Mouse (Mus musculus): ENCODE measurements at regions not wholly inside any gene's neighbourhood (a gene's known extent, or its start where the extent isn't known, plus 50 kb on each side); places are given as distances from the start of the nearest gene placed in this dataset.

DNA sequence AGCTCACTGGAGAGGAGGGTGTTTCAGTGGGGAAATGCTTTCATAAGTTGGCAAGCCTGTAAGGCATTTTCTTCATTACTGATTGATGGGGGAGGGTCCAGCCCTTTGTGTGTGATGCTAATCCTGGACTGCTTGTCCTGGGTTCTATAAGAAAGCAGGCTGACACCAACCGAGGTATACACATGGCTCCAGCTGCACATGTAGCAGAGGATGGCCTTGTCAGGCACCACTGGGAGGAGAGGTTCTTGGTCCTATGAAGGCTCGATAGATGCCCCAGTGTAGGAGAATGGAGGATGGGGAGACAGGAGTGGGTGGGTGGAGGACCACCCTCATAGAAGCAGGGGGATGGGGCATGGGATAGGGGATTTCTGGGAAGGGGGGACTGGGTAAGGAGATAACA, 151.0 kb downstream of the Fam173b start:
- no peak overlapping the region for H3K4me2 ChIP-seq
- H3K9me3 ChIP-seq (replicated peaks) = no peaks in the 10 kb centered on the region
- H3K4me3 ChIP-seq (replicated peaks) = no peak overlapping the region
- no peaks in the 10 kb centered on the region for H3K27me3 ChIP-seq
- H3K4me1 ChIP-seq = no peaks in the 10 kb centered on the region
- ATAC-seq (replicated peaks; ENCODE audit: low FRiP score) = no peak
- WGBS = 66% methylated on average over 2 of the region's 2 CpGs
- no peak overlapping the region for H3K9ac ChIP-seq
- H3K36me3 ChIP-seq = no peaks in the 10 kb centered on the region
- no peak overlapping the region for H3K27ac ChIP-seq

DNA sequence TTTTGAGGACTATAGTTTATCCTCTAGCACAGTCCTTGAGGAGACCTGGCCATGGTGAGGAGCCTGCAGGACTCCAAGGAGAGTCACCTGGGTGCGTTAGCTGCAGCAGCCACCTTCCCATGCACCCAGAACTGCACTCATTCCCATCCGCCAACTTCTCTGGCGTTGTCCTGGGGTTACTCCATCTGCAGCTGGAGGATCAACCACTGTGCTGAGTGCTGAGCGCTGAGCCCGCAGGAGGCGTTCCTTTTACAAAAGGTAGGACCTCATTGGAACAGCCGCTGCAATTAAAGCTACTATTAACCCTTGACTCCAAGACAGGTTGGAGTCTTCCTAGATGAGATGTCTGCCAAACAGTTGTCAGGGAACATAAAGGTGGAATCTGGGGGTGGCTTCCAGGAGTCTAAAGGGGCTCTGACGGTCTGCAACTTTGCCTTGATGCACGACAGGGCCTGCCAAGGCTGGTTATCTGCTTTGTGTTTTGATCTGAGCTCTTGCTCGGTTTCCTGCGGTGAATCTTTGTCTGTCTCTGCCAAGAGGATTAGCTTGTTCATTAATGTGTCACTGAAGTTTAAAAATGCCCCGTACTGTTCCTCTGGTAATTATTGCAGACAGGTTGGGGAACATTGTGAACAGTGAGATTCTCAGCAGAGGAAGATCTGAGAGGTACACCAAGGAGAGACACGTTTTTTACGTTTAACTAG, 152.1 kb downstream of the Fam173b start:
- H3K9me3 ChIP-seq (replicated peaks) = no peaks in the 10 kb centered on the region
- 42% methylated on average over 14 of the region's 14 CpGs for WGBS
- no peaks in the 10 kb centered on the region for H3K27me3 ChIP-seq
- no peaks in the 10 kb centered on the region for H3K36me3 ChIP-seq
- H3K4me1 ChIP-seq = no peaks in the 10 kb centered on the region
- no peak for ATAC-seq (replicated peaks; ENCODE audit: low FRiP score)
- no peak overlapping the region for H3K9ac ChIP-seq
- H3K4me3 ChIP-seq (replicated peaks) = no peak overlapping the region
- H3K4me2 ChIP-seq = no peak overlapping the region
- no peak overlapping the region for H3K27ac ChIP-seq

DNA sequence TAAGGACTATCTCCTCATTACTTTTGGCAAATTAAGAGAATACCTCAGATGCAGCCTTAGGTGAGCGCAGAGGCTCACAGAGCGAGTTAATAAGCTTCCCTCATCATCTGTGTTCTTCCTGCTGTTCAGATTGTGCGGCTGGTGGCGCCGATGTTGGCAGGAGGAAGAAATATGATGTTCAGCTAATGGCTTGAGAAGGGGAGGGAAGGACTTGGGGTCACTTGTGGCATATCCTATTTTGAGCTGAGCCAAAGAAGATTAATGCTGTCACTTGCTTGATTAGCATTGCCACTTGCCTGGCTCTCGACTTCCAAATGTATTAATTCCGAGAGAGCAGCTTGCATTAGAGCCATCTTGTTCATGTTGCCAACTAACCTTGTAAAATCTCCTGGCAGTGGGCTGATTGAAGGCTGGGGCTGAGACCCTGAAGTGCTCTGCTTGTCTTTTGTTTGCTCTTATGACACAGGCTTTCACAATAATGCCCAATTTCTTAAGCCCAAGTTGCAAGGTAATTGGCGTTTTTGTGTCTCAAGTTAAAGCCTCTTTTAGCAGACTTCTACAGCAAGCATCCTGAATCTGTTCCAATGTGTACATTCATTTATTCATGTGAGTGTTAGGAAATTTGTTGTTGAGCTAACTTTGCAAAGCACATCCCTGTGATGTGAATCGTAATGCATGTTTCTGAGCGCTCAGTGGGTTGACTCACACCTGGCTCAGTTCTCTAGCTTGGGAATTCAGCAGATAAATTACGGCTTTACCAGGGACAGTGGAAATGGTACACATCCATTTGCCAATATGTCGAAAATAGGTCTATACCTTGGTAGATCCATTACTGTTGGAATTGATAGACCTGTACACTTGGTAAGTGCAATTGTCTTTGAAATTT, 167.6 kb downstream of the Fam173b start:
- Histone ChIP-seq H3K4me2 (no peak overlapping the region), H3K4me1 (no peaks in the 10 kb centered on the region), H3K9ac (no peak overlapping the region), H3K36me3 (no peaks in the 10 kb centered on the region), H3K9me3 (replicated peaks) (no peaks in the 10 kb centered on the region), H3K27ac (no peak overlapping the region), H3K4me3 (replicated peaks) (no peak overlapping the region), H3K27me3 (no peaks in the 10 kb centered on the region)
- WGBS = 59% methylated on average over 12 of the region's 12 CpGs
- ATAC-seq (replicated peaks; ENCODE audit: low FRiP score) = no peak

DNA sequence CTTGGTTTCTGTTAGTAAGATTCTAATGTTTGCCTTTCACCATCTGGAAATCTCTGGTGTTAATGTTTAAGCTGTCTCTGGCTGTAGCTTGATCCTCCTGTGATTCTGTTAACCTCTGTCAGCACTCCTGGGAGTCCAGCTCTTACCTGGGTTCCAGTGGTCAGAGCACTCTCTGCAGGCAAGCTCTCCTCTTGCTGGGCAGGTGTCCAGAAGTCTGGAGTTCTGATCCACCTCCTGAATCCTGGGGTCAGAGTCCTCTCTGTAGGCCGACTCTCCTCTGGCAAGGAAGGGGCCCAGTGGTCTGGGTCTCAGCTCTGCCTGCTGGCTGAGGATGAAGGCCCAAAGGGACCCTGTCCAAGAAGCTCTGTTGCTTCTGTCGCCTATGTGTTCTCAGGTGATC, 181.4 kb downstream of the Fam173b start:
- Histone ChIP-seq H3K9me3 (replicated peaks) (no peaks in the 10 kb centered on the region), H3K36me3 (no peaks in the 10 kb centered on the region), H3K27me3 (no peaks in the 10 kb centered on the region), H3K27ac (no peak overlapping the region), H3K4me1 (no peaks in the 10 kb centered on the region), H3K9ac (no peak overlapping the region), H3K4me2 (no peak overlapping the region), H3K4me3 (replicated peaks) (no peak overlapping the region)
- WGBS = 93% methylated on average over 2 of the region's 2 CpGs
- ATAC-seq (replicated peaks; ENCODE audit: low FRiP score) = no peak

DNA sequence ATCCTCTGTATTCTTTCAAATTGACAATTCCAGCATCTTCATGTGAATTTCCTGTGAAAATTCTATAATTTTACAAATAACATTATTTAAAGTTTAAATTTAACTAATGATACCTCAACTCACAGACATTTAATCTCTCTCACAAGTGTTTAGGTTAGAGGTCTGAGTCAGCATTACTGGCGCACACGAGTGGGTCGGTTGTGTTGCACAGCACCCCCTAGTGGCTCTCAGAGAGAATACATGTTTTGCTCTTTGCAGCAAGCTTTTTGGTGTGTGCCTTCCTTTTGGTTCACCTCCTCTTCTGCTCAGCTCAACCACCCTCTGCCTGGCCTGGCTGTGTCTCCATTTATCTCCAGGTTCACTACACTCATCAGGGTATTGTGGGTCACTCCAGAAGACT, 183.4 kb downstream of the Fam173b start:
- Histone ChIP-seq H3K9ac (no peak overlapping the region), H3K27me3 (no peaks in the 10 kb centered on the region), H3K4me3 (replicated peaks) (no peak overlapping the region), H3K4me1 (no peaks in the 10 kb centered on the region), H3K4me2 (no peak overlapping the region), H3K36me3 (no peaks in the 10 kb centered on the region), H3K9me3 (replicated peaks) (no peaks in the 10 kb centered on the region), H3K27ac (no peak overlapping the region)
- 86% methylated on average over 3 of the region's 3 CpGs for WGBS
- ATAC-seq (replicated peaks; ENCODE audit: low FRiP score) = no peak

DNA sequence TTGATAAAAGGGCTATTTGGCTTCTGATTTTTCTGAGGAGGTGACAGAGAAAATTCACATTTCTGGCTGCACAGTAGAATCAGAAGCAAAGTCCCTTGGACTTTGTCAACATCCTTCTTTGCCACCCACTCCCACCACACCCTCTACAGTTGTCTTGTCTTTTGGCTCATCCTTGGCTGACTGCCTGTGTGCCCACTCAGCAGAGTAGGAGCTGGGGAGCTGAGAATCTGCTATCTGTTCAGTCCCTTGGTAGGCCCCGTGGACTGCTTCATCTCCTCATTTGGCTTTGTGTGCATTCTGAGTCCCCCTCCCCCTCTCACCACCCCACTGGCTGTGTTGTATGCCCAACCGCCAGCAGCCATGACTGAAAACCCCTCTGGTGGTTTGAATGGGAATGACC, 197.2 kb downstream of the Fam173b start:
- WGBS = 88% methylated on average over 2 of the region's 2 CpGs
- H3K4me1 ChIP-seq = no peaks in the 10 kb centered on the region
- no peak for ATAC-seq (replicated peaks; ENCODE audit: low FRiP score)
- H3K4me3 ChIP-seq (replicated peaks) = no peak overlapping the region
- no peaks in the 10 kb centered on the region for H3K9me3 ChIP-seq (replicated peaks)
- no peaks in the 10 kb centered on the region for H3K27me3 ChIP-seq
- H3K36me3 ChIP-seq = no peaks in the 10 kb centered on the region
- no peak overlapping the region for H3K9ac ChIP-seq
- no peak overlapping the region for H3K4me2 ChIP-seq
- H3K27ac ChIP-seq = no peak overlapping the region

DNA sequence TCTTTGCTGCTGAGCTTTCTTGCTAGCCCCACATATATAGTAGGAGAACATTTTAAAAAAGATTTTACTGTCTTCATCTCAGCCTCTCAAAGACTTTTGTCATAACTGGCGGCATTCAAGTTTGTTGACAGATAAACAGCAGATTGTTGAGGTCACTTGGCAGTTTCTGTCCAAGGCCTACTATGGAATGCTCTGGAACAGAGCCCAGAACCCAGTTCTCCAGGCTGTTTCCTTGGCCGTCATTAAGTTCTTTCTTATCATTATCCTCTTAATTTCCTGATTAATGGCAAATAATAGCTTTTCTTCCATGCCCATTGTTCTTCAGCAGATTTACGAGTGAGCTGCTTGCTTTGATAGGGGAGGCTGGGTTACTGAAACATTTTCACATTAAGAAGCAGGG, 203.9 kb downstream of the Fam173b start:
- 55% methylated on average over 3 of the region's 3 CpGs for WGBS
- no peak for ATAC-seq (replicated peaks; ENCODE audit: low FRiP score)
- H3K27ac ChIP-seq = no peak overlapping the region

DNA sequence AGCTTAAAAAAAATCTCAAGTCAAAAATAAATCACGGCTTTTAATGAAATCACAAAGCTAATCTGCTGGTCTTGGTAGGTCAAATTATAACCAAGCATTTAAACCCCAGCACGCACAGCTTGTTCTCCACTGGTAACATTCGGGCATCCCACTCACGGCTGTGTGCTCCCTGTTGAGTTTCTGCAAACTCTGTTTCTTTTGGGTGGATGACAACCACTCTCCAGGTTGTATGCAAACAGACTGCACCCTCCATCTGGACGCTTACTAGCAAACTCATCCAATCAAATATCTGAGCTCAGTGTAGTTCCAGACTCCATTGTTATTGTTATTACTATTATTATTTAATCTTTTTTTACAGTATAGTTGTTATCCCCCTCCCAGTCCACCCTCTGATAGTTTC, 213.9 kb downstream of the Fam173b start:
- no peaks in the 10 kb centered on the region for H3K36me3 ChIP-seq
- no peaks in the 10 kb centered on the region for H3K4me1 ChIP-seq
- no peak overlapping the region for H3K27ac ChIP-seq
- no peak overlapping the region for H3K4me3 ChIP-seq (replicated peaks)
- H3K27me3 ChIP-seq = no peaks in the 10 kb centered on the region
- no peak overlapping the region for H3K4me2 ChIP-seq
- no peak overlapping the region for H3K9ac ChIP-seq
- no peak for ATAC-seq (replicated peaks; ENCODE audit: low FRiP score)
- H3K9me3 ChIP-seq (replicated peaks) = no peaks in the 10 kb centered on the region
- 67% methylated on average over 5 of the region's 5 CpGs for WGBS

More for the DNA sequence above, 203.9 kb downstream of the Fam173b start:
- H3K27me3 ChIP-seq = no peaks in the 10 kb centered on the region
- no peaks in the 10 kb centered on the region for H3K4me1 ChIP-seq
- no peak overlapping the region for H3K4me2 ChIP-seq
- no peak overlapping the region for H3K4me3 ChIP-seq (replicated peaks)
- H3K9ac ChIP-seq = no peak overlapping the region
- no peaks in the 10 kb centered on the region for H3K36me3 ChIP-seq
- H3K9me3 ChIP-seq (replicated peaks) = no peaks in the 10 kb centered on the region

DNA sequence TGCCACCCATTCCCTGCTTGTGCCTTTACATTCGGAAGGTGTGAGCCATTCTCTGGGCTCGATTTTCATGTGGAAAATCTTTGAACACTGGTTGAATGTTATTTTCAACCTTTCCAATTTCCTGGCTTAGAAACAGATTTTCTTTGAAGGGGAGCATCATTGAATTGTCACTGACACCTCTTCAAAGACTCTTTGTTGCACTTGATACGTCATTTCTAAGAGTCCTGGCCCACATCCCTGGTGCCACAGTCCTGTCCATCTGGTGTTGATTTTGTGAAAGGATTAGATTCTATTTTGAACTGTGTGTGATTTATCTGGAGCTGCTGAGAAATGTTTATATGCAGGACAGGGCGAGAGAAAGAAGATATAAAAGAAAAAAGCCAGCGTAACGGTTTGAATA, 217.6 kb downstream of the Fam173b start:
- no peak overlapping the region for H3K4me3 ChIP-seq (replicated peaks)
- H3K27ac ChIP-seq = no peak overlapping the region
- H3K4me1 ChIP-seq = no peaks in the 10 kb centered on the region
- H3K36me3 ChIP-seq = no peaks in the 10 kb centered on the region
- no peak overlapping the region for H3K4me2 ChIP-seq
- 74% methylated on average over 6 of the region's 6 CpGs for WGBS
- H3K9ac ChIP-seq = no peak overlapping the region
- H3K9me3 ChIP-seq (replicated peaks) = no peaks in the 10 kb centered on the region
- H3K27me3 ChIP-seq = no peaks in the 10 kb centered on the region
- no peak for ATAC-seq (replicated peaks; ENCODE audit: low FRiP score)

DNA sequence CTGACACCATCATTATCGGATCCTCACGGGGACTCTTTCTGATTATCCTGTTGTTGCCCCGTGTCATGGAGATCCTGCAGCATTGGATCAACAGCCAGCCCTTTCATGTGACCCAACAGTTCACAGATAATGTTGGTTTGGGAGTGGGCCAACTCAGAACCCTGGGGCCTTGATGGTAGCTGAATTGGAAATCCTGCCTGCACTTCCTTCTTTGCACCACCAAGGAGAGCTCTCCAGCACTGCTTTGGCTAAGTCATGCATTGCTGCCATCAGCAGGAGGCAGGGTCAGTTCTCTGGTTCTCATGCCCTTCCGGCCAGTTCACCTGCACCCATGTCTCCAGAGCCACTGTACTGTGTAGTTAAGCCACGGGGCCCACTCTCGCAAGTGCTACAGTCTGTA, 225.6 kb downstream of the Fam173b start:
- no peak for ATAC-seq (replicated peaks; ENCODE audit: low FRiP score)
- H3K27ac ChIP-seq = no peak overlapping the region
- no peak overlapping the region for H3K9ac ChIP-seq
- no peaks in the 10 kb centered on the region for H3K27me3 ChIP-seq
- H3K4me2 ChIP-seq = no peak overlapping the region
- H3K4me1 ChIP-seq = no peaks in the 10 kb centered on the region
- WGBS = 91% methylated on average over 6 of the region's 6 CpGs
- no peaks in the 10 kb centered on the region for H3K36me3 ChIP-seq
- no peak overlapping the region for H3K4me3 ChIP-seq (replicated peaks)
- H3K9me3 ChIP-seq (replicated peaks) = no peaks in the 10 kb centered on the region

DNA sequence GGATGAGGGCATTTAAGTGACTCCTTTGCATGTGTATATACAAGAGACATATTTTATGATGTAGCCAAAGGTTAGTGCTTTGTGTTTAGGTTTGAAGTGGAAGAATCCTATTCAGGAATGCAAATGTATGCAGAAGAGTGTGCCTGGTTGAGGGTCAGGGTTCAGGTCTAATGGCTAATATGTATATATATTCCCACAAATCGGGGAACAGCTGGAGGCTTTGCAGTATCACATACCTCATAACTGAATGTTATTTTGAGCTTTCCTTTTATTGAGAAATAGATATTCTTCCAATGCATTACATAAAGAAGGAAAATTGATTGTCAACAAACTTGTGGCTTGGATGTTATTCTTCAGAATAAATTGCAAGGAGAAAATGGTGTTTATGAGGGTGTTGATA, 239.9 kb downstream of the Fam173b start:
- Histone ChIP-seq H3K4me2 (no peak overlapping the region), H3K4me1 (no peaks in the 10 kb centered on the region), H3K4me3 (replicated peaks) (no peak overlapping the region), H3K9me3 (replicated peaks) (no peaks in the 10 kb centered on the region), H3K36me3 (no peaks in the 10 kb centered on the region), H3K27ac (no peak overlapping the region), H3K9ac (no peak overlapping the region), H3K27me3 (no peaks in the 10 kb centered on the region)
- 80% methylated on average over 1 of the region's 1 CpGs for WGBS
- ATAC-seq (replicated peaks; ENCODE audit: low FRiP score) = no peak

DNA sequence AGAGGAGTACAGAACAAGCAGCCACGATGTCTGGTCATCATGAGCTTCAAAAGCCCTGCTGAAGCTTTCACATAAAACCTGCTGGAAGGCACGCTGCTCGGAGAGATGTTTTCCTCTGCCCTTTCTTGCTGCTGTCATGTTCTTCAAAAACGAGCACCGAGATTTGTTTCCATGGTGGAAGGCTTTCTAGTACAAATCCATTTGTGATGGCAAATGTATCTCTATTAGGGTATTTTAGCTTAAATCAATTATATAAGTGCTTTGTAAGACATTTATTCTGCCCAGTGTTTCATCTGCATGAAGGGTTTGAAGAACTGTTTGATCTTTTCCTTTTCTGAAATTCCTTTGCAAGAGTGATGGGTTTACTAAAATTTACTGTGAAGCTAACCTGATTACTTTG, 253.1 kb downstream of the Fam173b start:
- Histone ChIP-seq H3K4me3 (replicated peaks) (no peak overlapping the region), H3K36me3 (no peaks in the 10 kb centered on the region), H3K4me2 (no peak overlapping the region), H3K4me1 (no peaks in the 10 kb centered on the region), H3K27ac (no peak overlapping the region), H3K9ac (no peak overlapping the region), H3K27me3 (no peaks in the 10 kb centered on the region), H3K9me3 (replicated peaks) (no peaks in the 10 kb centered on the region)
- 81% methylated on average over 5 of the region's 5 CpGs for WGBS
- no peak for ATAC-seq (replicated peaks; ENCODE audit: low FRiP score)
